Mouse (Mus musculus) neutrophil, adult 5-6 weeks (primary cell): ENCODE results near the gene Cdh5. TPM values are rescaled to one million over a fixed set of nuclear protein-coding genes. Genes with fewer than 3 reads are reported as not detected.
A peak's percentile ranks its signal among the peaks of the same experiment; 100 is the strongest.
"Not testable (repeated sequence)": the region's sequence is repeated elsewhere in the genome, so short reads cannot be mapped to it uniquely, and the experiment has no call there.

Experiments used
- ATAC-seq: fragments of 151-379, 151-347 bp; 2 replicates; pipeline ENCODE4 v1.8.0; 2017; ENCODE audit warnings: mild to moderate bottlenecking, moderate TSS enrichment; ENCODE audit not compliant: insufficient number of reproducible peaks, poor library complexity, low FRiP score, severe bottlenecking; ENCODE audit errors: extremely low read depth
- total RNA-seq: library from RNA; stranded (forward); fragments of 200-1000 nt; gene quantifications from 2 replicates; pipeline ENCODE4 v1.2.3, GENCODE M21; 2017

Gene Cdh5
- total RNA-seq, 1 experiment from 2014 or later = not detected

DNA sequence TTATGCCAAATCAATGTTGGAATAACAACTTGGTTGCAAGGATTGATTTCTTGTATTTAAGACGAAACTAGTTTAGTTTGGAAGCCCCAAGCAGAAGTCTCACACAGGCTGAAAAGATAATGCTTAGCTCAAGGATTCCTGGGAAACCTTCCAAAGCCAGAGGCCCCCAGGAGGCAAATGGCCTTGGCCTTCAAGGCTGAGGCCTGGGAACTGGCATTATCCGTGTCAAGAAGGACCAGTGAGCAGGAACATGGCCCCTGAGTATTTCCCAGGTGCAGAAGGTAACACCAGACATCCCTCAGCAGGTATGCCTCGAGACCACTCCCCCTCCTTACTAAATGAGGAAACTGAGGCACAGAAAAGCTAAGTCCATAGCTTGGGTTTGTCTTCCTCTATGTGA lies 12.5 kb upstream of the Cdh5 start:
- ATAC-seq = no peak

DNA sequence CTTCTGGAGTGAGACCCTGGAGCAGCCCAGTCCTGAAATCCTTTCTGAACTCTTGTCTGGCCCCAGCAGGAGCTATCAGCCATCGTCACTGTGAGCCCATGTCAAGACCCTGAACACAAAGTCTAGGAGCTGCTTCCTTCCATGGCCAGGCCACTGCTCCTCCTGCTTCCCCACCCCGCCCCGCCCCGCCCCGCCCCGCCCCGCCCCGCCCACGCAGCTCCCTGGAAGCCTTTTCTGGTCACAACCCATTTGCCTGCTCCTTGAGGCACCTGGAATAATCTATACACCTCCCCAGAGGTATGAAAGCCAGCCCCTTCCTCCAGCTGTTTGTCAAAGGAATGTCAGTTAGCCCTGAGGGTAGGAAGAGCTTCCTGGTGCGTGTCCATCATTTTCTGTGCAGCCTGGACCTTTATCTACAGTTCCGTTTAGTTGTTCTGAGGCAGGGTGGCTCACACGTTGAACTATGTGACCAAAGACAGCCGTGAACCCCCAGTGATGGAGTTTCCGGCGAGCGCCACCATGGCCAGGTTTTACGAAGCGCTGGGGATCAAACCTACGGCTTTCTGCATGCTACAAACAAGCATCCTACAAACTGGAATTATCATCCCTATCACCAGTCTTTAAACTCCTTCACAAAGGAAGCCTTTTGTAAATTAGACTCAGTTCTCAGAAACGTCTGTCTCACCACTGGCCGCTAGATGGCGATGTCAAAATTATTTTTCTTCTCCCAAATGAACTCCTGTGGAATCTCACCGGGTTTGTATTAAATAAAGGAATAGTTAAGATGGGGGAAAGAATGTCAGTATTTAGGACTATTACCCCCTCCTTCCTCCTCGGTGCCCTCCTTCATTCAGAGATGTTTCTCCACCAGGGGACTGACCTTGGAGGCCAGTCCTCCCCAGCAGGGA lies 10.2 kb upstream of the Cdh5 start:
- ATAC-seq = not testable (repeated sequence)

- no peak for ATAC-seq
These were observed 8.1 kb upstream of the Cdh5 start for GRCm38 (mm10) chr8:104093336-104093735.

DNA sequence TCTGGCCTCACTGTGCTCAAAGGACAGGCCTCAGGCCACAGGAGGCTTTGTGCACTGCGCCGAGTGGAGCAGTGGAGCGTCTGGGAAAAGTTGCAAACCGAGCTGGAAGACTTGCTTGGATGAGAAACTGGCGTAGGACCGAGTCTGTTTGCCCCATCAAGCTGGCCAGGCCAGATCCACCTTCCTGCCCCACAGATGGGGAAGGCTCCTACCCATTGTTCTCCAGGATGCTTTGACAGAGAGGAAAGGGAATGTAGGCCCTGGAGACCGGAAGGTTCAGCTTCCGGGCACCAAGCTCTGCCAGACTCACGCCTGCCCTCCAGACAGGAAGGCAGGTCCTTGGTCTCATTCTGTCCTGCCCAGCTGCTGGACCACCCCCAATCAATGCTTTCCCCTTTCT lies 5.8 kb upstream of the Cdh5 start:
- ATAC-seq = no peak

- no peak for ATAC-seq
These were observed 4.8 kb upstream of the Cdh5 start for GRCm38 (mm10) chr8:104096644-104097043.

DNA sequence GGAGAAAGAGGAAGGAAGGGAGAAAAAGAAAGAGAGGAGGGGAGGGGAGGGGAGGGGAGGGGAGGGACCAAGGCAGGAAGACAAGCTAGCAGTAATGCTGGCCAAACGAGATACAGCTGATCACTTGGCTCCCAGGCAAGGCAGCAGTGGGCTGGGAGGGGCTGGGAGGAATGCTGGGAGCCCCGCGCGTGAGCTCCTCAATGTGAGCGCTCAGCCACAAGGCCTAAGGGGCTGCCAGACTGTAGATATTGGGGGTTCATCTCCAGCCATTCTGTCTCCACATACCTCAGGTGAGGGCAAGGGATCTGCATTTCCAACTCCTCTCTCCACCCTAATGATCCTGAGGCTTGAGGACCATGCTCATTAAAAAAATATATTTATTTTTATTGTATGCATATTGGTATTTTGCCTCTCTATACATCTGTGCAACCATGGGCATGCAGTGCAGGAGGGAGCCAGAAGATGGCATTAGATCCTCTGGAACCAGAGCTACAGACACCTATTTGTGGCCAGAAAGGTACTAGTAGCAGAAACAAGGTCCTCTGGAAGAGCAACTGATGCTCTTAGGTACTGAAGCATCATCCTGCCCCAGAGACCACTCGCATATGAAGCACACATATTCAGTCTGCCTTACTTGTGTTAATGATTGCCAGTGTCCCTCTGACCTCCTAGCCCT lies 2.6 kb upstream of the Cdh5 start:
- ATAC-seq = peak; percentile 71

- ATAC-seq = peak; percentile 4; the same call in 1 of the 2 replicates
These were observed 1.9 kb upstream of the Cdh5 start for GRCm38 (mm10) chr8:104099347-104100099.

- not testable (repeated sequence) for ATAC-seq
These were observed 701 bp upstream of the Cdh5 start for GRCm38 (mm10) chr8:104100724-104101123.

DNA sequence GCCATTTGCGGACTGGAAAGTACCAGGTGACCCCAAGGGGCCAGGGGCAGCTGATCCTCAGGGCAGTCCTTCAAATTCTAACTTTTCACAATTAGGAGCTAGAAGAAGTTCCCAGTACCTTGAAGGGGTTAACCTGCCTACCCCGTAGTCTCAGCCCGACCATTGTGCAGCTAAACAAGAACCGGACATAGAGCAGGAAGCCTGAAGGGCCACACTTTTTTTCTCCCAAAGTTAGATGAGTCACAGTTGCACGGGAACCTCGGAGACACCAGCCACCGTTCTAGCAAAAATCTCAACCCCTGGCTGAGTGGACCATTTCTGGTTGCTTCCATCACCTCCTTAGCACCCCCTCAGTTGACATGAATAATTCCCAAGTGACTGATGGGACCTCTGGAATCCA lies 2.0 kb downstream of the Cdh5 start:
- ATAC-seq = no peak

GRCm38 (mm10) chr8:104105768-104106167 lies 4.3 kb downstream of the Cdh5 start:
- no peak for ATAC-seq

GRCm38 (mm10) chr8:104106276-104106946 lies 5.0 kb downstream of the Cdh5 start:
- ATAC-seq = no peak

DNA sequence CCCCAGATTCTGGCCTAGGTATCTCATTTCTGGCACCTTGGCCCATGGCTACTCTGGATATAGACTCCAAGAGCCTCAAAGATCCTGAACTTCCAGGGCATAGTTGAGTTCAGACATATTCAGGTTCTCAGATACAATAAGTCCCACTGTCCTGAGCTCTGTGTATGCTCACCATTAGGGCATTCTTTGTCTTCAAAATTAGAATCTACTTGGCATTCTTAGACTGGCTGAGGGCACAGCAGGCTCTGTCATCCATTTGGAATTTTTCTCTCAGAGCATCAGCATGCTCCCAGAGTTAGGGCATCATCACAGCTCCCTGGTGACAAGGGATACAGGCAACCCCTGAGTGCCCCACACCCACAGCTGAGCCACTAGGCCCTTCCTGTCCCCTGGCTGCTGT lies 5.7 kb downstream of the Cdh5 start:
- no peak for ATAC-seq

GRCm38 (mm10) chr8:104108048-104108447 lies 6.6 kb downstream of the Cdh5 start:
- ATAC-seq = no peak

- peak; percentile 80 for ATAC-seq
These were observed 9.2 kb downstream of the Cdh5 start for GRCm38 (mm10) chr8:104110498-104111134.

DNA sequence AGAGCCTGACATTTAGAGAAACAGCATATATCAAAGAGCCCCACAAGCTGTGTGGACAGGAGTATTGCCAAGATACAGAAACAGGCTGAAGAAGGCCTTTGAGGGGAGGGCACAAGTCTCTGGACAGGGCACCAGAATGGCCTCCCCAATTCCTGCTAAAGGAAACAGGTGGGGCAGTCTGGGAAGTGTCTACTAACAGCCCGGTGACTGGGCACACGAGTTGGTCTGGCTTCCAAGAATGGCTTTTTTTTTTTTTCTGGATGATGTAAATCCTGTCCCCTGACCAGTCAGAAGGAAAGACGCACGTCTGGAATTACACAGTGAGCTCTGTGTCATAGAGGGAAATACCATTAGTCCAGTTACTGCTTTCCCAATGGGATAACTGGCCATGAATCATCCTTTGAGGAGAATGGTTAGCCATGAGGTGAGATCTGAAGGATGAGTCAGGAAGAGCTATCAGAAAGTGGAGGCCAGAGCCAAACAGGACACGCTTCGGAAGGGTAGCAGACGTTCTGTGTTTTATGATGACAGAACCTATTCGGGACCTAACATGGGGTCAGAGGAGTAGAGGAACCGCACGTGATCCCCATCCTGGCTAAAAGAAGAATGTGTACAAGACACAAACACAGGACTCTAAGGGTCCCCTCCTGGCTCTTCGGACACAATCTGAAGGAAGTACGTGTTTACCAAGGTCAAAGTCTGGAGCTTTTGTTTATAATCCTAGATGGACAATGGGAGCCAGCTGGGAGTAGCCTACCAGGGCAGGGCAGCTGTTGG lies 20.4 kb downstream of the Cdh5 start:
- no peak for ATAC-seq

DNA sequence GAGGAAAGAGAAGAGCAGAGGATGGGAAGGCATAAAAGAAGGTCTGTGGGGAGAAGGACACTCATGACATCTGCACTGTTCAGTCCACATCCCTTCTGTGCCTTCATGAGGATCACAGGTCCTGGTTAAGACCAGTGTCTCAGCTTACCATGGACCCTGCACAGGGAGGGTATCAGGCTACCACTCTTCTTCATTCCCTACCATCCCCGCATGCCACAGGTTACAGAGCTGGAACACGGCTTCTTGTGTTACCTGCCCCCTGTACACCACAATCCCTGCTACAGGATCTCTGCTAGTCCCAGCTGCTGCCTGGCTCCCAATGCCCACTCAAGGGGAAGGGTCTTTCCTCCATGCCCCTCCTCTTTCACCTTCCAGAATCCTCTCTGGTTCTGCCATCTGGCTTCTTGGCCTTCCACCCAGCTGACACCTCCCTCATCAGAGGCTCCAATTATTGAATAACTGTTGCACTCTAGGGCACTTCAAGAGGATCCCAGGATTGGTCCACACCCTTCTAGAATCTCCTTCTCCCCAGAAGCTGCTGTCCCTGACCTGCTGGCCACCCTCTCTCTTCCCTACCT lies 21.7 kb downstream of the Cdh5 start:
- ATAC-seq = no peak

DNA sequence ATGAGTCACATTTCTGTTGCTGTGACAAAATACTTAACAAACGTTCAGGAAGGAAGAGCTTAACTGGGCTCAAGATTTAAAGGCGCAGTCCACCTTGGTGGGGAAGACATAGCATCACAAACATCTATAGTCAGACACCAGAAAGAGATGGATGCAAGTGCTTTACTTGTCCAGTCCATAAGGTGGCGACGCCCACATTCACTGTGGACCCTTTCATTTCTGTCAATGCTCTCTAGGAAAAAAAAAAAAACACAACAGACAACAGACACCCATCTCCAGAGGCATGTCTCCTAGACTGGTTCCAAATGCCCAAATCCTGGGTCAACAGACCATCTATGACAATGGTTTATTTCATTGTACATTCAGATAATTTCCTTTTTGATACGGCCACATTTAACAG lies 23.1 kb downstream of the Cdh5 start:
- ATAC-seq = no peak
